20 mouse cellular contexts compared by ENCODE assay signal in genomic region chr4:139503919-139504318, GRCm38 (mm10). TPM values are rescaled to one million over a fixed set of nuclear protein-coding genes. Genes with fewer than 3 reads are reported as not detected.
DNase-seq lines count a peak whose midpoint lies in the region; ATAC-seq lines count a peak whose summit lies in the region.
"Had no signal": no experiment of that assay in that cellular context is flagged by ENCODE, and none has a peak within 500 bp of the region (broad histone marks: within the 10 kb centered on the region; RNA-seq: fewer than 3 reads in every experiment).

No protein-coding gene starts in this region.

- ATAC-seq in megakaryocyte, adult 5-6 weeks (ENCODE audit: poor library complexity, severe bottlenecking), result peak; percentile 90
- ATAC-seq in monocyte, adult 5-6 weeks (replicated peaks; ENCODE audit: insufficient number of reproducible peaks, low FRiP score, low TSS enrichment, poor library complexity, severe bottlenecking), result peak; percentile 70
- no peak for ATAC-seq in inflammation-experienced regulatory T-cells, adult 6 months
- ATAC-seq: forebrain, embryonic 14.5 days; intestine, embryonic 15.5 days had no signal

- DNase-seq in A20 (ENCODE audit: low read depth, low spot score), result peak; percentile 22
- DNase-seq in c-Kit-positive CD71-negative TER-119-negative erythroid progenitor cells, embryonic 14.5 days (ENCODE audit: low read depth), result peak; percentile 19
- no peak for DNase-seq in heart, postnatal 4 days
- no peak for DNase-seq in cerebellum, postnatal 14 days
- no peak for DNase-seq in right cerebral cortex, postnatal 4 days
- DNase-seq: adrenal gland, adult 2 months; adrenal gland, postnatal 14 days; cerebellum, adult 11-12 months; cerebellum, adult 8-10 months; cerebellum, postnatal 10 days; gastrocnemius, postnatal 25 days; heart, adult 2 months; heart, postnatal 10 days; heart, postnatal 36 days; kidney, adult 11 months had no signal

RNA-seq across cellular contexts. Expression of gene Iffo2, which starts 26.4 kb away (rescaled TPM):
- total RNA-seq in megakaryocyte, adult 5-6 weeks (2015), result 0.83 and 1.6 TPM in 2 replicates
- total RNA-seq in megakaryocyte, adult 5-6 weeks (2017), result 2.1 and 2.7 TPM in 2 replicates
- total RNA-seq in monocyte, adult 5-6 weeks (2017), result 11.1 to 19.2 TPM (median 11.7 TPM) in 3 replicates
- polyA plus RNA-seq in inflammation-experienced regulatory T-cells, adult 6 months (2017; shearing (Covaris generic)), result 1 to 10 TPM; 2.7 to 5.1 (median 4.2) TPM
- 10 to 100 TPM; 14.2 to 14.6 TPM for total RNA-seq in heart, postnatal 4 days (2021)

Comparison
In these comparisons a context has a peak if more than half of its experiments do, and no peak if none do; other contexts are left out.
1. DNase-seq: peak in A20 (single experiment) and c-Kit-positive CD71-negative TER-119-negative erythroid progenitor cells, embryonic 14.5 days (single experiment); none in heart, postnatal 4 days (single experiment), cerebellum, postnatal 14 days (0 of 2) and right cerebral cortex, postnatal 4 days (single experiment).